Mouse (Mus musculus) right cerebral cortex, postnatal 25 days (tissue): ENCODE measurements around the gene Man1a.

Experiments
- DNase-seq: peaks from one replicate; pipeline ENCODE4 v3.0.0; 2022

Man1a gene

DNA sequence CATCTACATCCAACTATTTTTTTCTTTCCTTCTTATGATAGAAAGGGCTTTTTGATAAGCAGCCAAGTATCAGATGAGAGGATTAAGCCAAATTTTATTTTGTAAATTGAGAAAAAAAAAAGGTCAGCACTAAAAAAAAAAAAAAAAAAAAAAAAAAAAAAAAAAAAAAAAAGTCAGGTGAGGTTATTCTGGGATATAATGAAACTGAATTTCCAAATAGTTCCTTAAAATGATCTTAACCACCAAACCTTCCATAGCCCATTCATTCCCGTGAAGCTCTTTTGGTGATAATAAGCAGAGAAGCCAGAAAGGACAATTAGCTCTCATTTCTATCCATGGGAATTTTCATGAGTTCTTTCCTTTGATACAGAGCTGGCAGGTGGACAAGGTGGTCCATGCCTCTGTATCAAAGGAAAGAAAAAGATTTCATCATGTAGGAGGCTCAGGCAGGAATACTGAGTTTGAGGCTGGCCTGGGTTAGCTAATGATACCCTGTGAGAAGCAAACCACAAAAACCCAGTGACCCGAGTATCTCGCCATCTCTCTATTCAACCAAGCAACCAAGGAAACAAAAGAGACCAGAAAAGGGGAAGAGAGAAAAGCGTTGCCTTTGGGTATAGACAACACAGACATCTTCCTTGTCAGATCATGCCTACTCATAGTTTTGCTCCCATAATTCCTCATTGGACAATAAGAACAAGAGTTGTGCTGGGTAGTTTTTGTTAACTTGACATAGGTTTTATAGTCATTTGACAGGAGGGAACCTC lies 162.7 kb downstream of the Man1a start:
- DNase-seq: no peak

GRCm38 (mm10) chr10:53889512-53889911 lies 186.9 kb downstream of the Man1a start:
- DNase-seq: no peak

- DNase-seq: no peak
Observed at GRCm38 (mm10) chr10:53888382-53889110, 187.9 kb downstream of the Man1a start.

DNA sequence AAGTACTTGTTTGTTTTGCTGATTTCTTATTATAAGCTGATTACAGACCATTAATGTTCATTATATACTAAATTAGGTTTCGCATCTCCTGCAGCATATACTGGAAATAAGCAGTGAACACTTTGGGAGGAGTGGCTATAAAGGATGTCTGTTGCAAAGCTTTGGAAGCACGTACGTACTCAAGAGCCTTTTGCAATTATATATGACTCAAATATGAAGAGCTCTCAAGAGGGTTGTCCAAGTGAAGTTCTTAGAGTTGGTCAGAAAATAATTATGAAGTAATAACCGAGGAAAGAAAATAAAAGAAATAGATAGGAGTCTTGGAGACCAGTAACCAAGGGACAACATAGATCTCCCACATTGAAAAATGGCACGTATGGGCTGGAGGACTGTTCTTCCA lies 189.9 kb downstream of the Man1a start:
- DNase-seq: no peak

- DNase-seq: no peak
Observed at GRCm38 (mm10) chr10:53881310-53881709, 195.1 kb downstream of the Man1a start.

DNA sequence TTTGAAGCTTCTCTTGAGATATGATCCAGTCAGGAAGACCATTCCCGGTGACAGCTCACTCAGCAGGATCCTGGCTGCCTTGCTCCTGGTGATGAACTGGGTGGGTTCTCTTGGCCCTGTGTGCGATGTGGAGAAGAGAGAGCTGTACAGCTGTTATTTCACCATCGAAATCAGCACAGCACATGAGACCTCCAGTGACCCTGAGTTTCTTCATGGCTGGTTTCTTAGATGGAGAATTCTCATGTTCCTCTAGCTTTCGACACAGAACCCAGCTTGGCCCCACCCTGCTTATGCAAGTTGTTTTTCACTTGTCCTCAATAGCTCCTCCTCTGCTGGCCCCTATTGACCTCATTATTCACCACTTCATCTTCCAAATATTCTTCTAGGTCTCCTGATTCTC lies 200.5 kb downstream of the Man1a start:
- DNase-seq: no peak

DNA sequence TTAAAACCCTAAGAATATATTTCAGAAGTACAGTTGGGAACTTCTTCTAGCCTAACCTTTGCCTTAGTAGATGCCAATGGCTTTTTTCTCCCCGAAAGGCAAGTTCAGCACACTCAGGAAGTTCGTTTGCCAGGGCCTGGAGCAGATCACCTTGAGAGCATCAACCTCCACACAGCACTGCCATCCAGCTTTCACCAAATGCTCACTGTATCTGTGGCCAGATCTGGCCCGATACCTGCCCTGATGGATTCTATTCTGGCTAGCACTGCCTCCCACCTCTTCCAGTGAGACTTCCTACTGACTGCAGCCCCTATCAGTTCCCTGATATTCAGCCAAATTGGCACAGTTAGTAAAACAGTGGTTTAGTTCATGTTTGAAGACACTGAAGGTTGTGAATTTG lies 202.2 kb downstream of the Man1a start:
- no peak for DNase-seq

DNA sequence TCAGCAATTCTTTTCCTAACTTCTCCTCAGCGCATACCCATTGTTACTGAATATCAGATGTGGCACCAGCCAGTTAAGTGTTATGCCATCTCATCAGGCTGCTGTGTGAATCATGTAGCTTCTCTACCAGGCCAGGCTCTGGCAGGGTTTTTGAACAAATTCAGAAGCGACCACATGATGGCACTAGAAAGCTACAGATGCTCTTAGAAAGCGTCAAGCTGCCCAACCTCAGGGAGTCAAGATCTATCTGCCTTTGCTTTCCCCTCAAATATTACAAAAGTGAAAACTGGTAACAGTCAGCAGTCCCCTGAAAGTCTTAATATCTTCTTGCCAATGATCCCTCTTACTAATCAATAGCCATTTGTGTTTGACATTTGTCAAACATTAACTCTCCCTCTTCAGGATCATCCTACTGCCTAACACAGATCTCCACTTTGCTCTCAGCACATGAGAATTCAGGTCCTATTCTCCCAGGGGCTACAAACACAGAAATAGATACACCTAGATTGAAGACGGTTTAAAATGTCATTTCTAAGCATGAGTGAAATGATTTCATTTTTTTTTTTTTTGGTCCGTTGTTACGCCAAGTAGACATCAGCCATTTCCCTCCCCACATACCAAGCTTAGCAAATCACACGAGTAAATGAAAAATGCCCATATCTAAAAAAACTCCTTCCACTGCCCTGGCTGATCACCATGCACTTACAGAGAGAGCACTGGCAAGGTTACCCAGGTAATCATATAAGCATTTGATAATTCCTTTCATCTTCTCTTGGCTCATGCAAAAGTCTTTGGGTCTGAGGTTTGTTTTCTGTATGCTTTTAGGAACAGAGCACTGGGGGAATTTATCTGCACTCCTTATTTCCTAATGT lies 212.7 kb downstream of the Man1a start:
- peak; percentile 43 for DNase-seq

- no peak for DNase-seq
Observed at GRCm38 (mm10) chr10:53859879-53860278, 216.5 kb downstream of the Man1a start.

DNA sequence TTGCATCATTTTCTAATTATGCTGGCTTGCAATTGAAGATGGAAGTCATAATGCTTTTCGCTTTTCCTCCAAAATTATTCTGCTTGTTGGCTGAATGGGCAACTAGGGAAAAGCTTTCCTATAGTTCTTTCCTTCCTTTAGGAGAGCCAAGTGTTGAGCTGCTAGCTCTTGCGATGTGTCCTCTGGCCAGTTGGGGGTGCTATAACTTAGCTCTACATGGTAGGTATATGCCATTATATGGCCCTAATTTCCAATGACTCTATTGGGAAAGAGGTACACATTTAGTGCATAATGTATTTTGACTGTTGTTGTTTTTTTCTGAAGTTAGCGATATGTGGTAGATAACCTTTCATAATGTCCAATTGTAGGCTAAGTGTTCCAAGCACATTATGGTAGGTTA lies 217.2 kb downstream of the Man1a start:
- no peak for DNase-seq
